Mouse (Mus musculus) ES-Bruce4 (cell line): Measurements from ENCODE around the gene Col24a1.

Source experiments
- CTCF ChIP-seq: IDR thresholded peaks from one replicate; pipeline ENCODE4 v1.8.1; 2011; ENCODE audit warnings: low read depth, low read length
- POLR2A ChIP-seq: IDR thresholded peaks from one replicate; pipeline ENCODE4 v1.8.1; 2011; ENCODE audit warnings: low read length; ENCODE audit not compliant: insufficient read depth

- no peak for TF ChIP-seq CTCF
- TF ChIP-seq POLR2A: no peak
Measured at GRCm38 (mm10) chr3:145583043-145583442, 290.8 kb downstream of the Col24a1 start.
